Mouse (Mus musculus): ENCODE measurements around the gene Camp. TPM values are rescaled to one million over a fixed set of nuclear protein-coding genes. Genes with fewer than 3 reads are reported as not detected.

Camp gene
- total RNA-seq (2023) = 1 to 10 TPM; 1.0 to 2.1 TPM

DNA sequence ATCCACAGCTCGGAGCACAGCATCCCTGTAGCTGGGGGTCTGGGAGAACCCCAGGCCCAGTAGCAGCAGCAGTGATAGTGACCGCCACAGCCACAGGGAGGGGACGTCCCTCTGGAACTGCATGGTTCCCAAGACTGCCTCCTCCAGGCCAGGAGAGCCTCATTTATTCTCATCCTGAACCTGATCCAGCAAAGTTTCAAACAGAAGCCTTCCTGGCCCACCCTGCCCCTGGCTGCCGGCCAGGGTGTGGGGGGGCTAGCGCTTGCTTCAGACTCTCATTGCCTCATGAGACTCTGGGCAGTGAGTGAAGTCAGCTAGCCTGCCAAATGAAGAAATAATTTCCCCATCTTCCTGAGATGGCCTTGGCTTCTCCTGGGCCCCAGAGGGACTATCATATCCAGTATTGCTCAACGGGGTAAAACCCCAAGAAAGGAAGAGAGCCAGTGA is at the start of gene Camp:
Gene Camp (minus strand): TSS at position 306 of the 447 bp plus-strand sequence.

DNA sequence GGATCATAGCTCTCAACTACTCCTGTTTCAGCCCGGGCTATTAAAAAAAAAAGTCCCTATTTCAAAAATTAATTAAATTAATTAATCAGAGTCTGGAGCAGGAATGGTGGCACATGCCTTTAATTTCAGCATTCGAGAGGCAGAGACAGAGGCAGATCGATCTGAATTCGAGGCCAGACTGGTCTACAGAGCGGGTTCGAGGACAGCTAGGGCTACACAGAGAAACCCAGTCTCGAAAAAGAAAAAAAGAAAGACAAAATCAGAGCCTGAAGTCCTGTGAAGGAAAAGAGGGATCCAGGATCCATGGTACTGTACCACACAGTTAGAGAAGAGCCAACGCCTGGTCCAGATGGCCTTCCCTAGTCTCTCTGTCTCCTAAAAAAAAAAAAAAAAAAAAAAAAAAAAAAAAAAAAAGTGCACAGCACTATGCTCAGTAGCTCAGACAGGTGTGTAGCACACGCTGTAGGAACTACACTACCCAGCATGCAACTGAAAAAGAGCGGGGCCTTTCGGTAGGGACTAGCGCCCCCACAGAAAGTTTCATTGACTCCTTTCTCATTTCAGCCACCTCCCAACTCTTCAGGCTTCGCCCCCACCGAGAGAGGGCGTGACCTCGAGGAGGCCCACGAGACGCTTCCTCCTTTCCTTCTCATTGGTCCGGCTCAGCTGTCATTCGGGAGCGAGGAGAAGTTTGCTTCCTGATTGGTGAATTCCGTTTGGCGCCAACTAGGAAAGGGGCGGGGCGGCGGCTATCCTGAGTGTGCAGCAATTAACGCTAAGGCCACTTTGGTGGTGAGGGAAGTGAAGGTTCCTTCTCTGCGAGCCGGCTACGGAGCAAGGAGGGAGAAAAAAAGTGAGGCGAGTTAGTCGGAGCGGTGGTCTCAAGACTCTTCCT is 25.6 kb upstream of the Camp start, which contains the start of gene Cdc25a:
Gene Cdc25a (plus strand): TSS at position 783 of the 895 bp plus-strand sequence.

DNA sequence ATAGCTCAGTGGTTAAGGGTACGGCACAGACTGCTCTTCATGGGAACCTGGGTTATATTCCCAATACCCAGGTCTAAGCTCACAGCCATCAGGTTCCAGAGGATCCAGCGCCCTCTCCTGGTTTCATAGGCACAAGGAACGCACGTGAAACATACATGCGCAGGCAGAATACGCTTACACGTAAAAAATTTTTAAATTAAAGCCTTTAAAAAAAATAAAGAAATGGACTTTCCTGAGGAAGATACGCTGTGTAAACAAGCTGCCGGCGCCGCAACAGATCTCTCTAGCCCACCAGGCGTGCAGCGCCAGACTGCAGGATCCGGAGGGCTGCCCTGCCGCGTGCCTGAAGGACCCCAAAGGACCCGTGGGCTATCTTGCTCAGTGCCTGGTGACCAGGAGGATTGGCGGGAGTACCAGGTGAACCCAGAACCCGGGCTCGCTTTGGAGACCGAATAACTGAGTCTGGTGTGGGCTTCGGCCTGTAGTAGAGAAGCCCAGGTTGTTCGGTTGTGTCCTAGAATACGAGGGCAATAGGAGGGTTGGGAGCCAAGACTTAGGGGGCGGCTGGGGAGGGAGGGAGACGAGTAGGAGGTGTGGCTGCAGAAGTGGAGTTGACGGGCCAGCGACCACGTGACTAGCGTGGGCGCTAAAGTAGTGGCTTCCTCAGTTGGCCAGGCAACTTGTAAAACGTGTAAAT is 16.9 kb downstream of the Camp start, which contains the start of gene Nme6:
Gene Nme6 (plus strand): TSS at position 359 of the 697 bp plus-strand sequence.

DNA sequence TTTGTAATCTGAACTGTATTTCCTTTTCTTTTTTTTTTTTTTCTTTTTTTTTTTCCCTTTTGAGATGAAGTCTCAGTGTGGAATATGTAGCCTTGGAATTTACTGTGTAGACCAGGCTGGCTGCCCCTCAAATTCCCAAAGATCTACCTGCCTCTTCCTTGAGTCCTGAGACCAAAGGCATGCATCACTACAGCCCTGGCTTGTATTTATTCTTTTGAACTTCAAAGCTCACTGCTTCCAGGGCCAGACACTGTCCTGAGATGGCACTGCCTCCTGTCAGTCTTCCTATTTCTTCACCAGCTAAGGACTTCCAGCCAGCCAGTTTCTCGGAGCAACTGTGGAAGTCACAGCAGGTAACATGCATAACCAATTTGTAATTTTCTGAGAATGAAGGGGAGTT is 37.4 kb downstream of the Camp start, which contains the start of gene Spink8:
Gene Spink8 (plus strand): TSS at position 301 of the 400 bp plus-strand sequence.

Other genes with a start within 250 kb of the Camp start
- gene Fbxw24, start 223.6 kb downstream of the Camp start, total RNA-seq (2023) = not detected
- not detected for gene Fbxw25, start 185.0 kb downstream of the Camp start, total RNA-seq (2023)
- gene Fbxw18, start 146.9 kb downstream of the Camp start, total RNA-seq (2023) = not detected
- not detected for gene Fbxw26, start 103.5 kb downstream of the Camp start, total RNA-seq (2023)
- gene Fbxw27, start 58.9 kb downstream of the Camp start, total RNA-seq (2023) = not detected
- gene Spink8, start 37.3 kb downstream of the Camp start, total RNA-seq (2023) = not detected
- 10 to 100 TPM; 18.1 to 23.2 TPM for gene Nme6, start 16.9 kb downstream of the Camp start, total RNA-seq (2023)
- 10 to 100 TPM; 10.6 to 11.5 TPM for gene Cdc25a, start 26.0 kb upstream of the Camp start, total RNA-seq (2023)
- gene Map4, start 81.8 kb upstream of the Camp start, total RNA-seq (2023) = 10 to 100 TPM; 72.9 to 73.5 TPM

Data from B cell, adult 67 days (primary cell).